In genomic region chr15:98005181-98005580, GRCm38 (mm10) we compare ENCODE assay signal across 11 mouse cellular contexts. TPM values are rescaled to one million over a fixed set of nuclear protein-coding genes. Genes with fewer than 3 reads are reported as not detected.
A peak's percentile ranks its signal among the peaks of the same experiment; 100 is the strongest.
DNase-seq lines count a peak whose midpoint lies in the region; ATAC-seq lines count a peak whose summit lies in the region.
"Had no signal": no experiment of that assay in that cellular context is flagged by ENCODE, and none has a peak within 500 bp of the region (broad histone marks: within the 10 kb centered on the region; RNA-seq: fewer than 3 reads in every experiment).

No protein-coding gene starts in this region.

- peak overlapping the region; percentile 63; the same call in 1 of the 2 replicates for H3K9ac ChIP-seq in kidney, embryonic 16.5 days (replicated peaks; ENCODE audit: low read length)
- peak overlapping the region; percentile 67 for H3K9ac ChIP-seq in embryonic facial prominence, embryonic 14.5 days (ENCODE audit: low read depth, low read length)
- peak overlapping the region; percentile 53; the same call in 1 of the 2 replicates for H3K9ac ChIP-seq in hindbrain, embryonic 14.5 days
- H3K9ac ChIP-seq in midbrain, embryonic 15.5 days: no peak overlapping the region

- H3K27me3 ChIP-seq in kidney, embryonic 16.5 days (ENCODE audit: insufficient read depth, low read length): peaks cover 67% of the 10 kb centered on the region
- peaks cover 31% of the 10 kb centered on the region for H3K27me3 ChIP-seq in embryonic facial prominence, embryonic 14.5 days (replicated peaks; ENCODE audit: control insufficient read depth, insufficient read depth, low read length)
- H3K27me3 ChIP-seq in hindbrain, embryonic 14.5 days (ENCODE audit: control insufficient read depth, insufficient read depth, low read length): peaks cover 28% of the 10 kb centered on the region
- H3K27me3 ChIP-seq in midbrain, embryonic 15.5 days (replicated peaks): peaks cover 19% of the 10 kb centered on the region

- peak overlapping the region; percentile 76 for H3K4me2 ChIP-seq in kidney, embryonic 16.5 days (replicated peaks; ENCODE audit: low read depth, low read length)
- peak overlapping the region; percentile 89 for H3K4me2 ChIP-seq in embryonic facial prominence, embryonic 14.5 days (ENCODE audit: low read depth, low read length)
- peak overlapping the region; percentile 71 for H3K4me2 ChIP-seq in hindbrain, embryonic 14.5 days (replicated peaks)
- H3K4me2 ChIP-seq in midbrain, embryonic 15.5 days: peak overlapping the region; percentile 68

- H3K4me3 ChIP-seq in kidney, embryonic 16.5 days (ENCODE audit: low read length): peak overlapping the region; percentile 46
- peak overlapping the region; percentile 47 for H3K4me3 ChIP-seq in embryonic facial prominence, embryonic 14.5 days (ENCODE audit: low read depth, low read length)
- peak overlapping the region; percentile 38 for H3K4me3 ChIP-seq in hindbrain, embryonic 14.5 days (replicated peaks; ENCODE audit: low read length)
- peak overlapping the region; percentile 42; the same call in 1 of the 2 replicates for H3K4me3 ChIP-seq in midbrain, embryonic 15.5 days

- 14% methylated on average over 11 of the region's 11 CpGs for WGBS in kidney, embryonic 16.5 days
- WGBS in embryonic facial prominence, embryonic 14.5 days: 15% methylated on average over 9 of the region's 11 CpGs
- WGBS in hindbrain, embryonic 14.5 days: 9% methylated on average over 11 of the region's 11 CpGs
- 11% methylated on average over 11 of the region's 11 CpGs for WGBS in midbrain, embryonic 15.5 days

- no peak for DNase-seq in kidney, adult 9 months
- DNase-seq in embryonic facial prominence, embryonic 14.5 days (ENCODE audit: low spot score): no peak
- no peak for DNase-seq in hindbrain, embryonic 14.5 days (ENCODE audit: low spot score)
- no peak for DNase-seq in B cell, adult 2 months
- DNase-seq in frontal cortex, postnatal 36 days (ENCODE audit: low spot score in 2 of 2): no peak
- no peak for DNase-seq in urinary bladder, postnatal 10 days (ENCODE audit: low spot score)
- DNase-seq: adrenal gland, postnatal 14 days; cerebellum, postnatal 25 days; kidney, postnatal 25 days had no signal

- H3K27ac ChIP-seq in kidney, embryonic 16.5 days (ENCODE audit: low read length): no peak overlapping the region
- H3K27ac ChIP-seq in embryonic facial prominence, embryonic 14.5 days (replicated peaks; ENCODE audit: low read depth, low read length): peak overlapping the region; percentile 77
- no peak overlapping the region for H3K27ac ChIP-seq in hindbrain, embryonic 14.5 days
- H3K27ac ChIP-seq in midbrain, embryonic 15.5 days: no peak overlapping the region

- no peak for ATAC-seq in kidney, embryonic 16.5 days (ENCODE audit: low FRiP score, low TSS enrichment)
- ATAC-seq in embryonic facial prominence, embryonic 14.5 days (ENCODE audit: low read depth): no peak
- ATAC-seq in hindbrain, embryonic 14.5 days (ENCODE audit: low FRiP score): no peak
- ATAC-seq in midbrain, embryonic 15.5 days (replicated peaks): no peak

- H3K4me1 ChIP-seq in kidney, embryonic 16.5 days (ENCODE audit: insufficient read depth, low read length): peaks cover 40% of the 10 kb centered on the region
- peaks cover 23% of the 10 kb centered on the region for H3K4me1 ChIP-seq in embryonic facial prominence, embryonic 14.5 days (ENCODE audit: control insufficient read depth, insufficient read depth, low read length)
- peaks cover 41% of the 10 kb centered on the region for H3K4me1 ChIP-seq in hindbrain, embryonic 14.5 days (replicated peaks; ENCODE audit: control insufficient read depth, insufficient read depth, low read length)
- peaks cover 52% of the 10 kb centered on the region for H3K4me1 ChIP-seq in midbrain, embryonic 15.5 days

- no peaks in the 10 kb centered on the region for H3K9me3 ChIP-seq in kidney, embryonic 16.5 days (ENCODE audit: low read length)
- H3K9me3 ChIP-seq in embryonic facial prominence, embryonic 14.5 days (ENCODE audit: control insufficient read depth, low read length): no peaks in the 10 kb centered on the region
- H3K9me3 ChIP-seq in hindbrain, embryonic 14.5 days (ENCODE audit: control insufficient read depth, low read length): no peaks in the 10 kb centered on the region
- H3K9me3 ChIP-seq in midbrain, embryonic 15.5 days: no peaks in the 10 kb centered on the region

- no peaks in the 10 kb centered on the region for H3K36me3 ChIP-seq in kidney, embryonic 16.5 days (ENCODE audit: insufficient read depth, low read length)
- H3K36me3 ChIP-seq in embryonic facial prominence, embryonic 14.5 days (ENCODE audit: control insufficient read depth, insufficient read depth, low read length): no peaks in the 10 kb centered on the region
- no peaks in the 10 kb centered on the region for H3K36me3 ChIP-seq in hindbrain, embryonic 14.5 days (replicated peaks; ENCODE audit: control insufficient read depth, insufficient read depth)
- H3K36me3 ChIP-seq in midbrain, embryonic 15.5 days (replicated peaks): no peaks in the 10 kb centered on the region

RNA-seq across cellular contexts. Expression of gene Col2a1, which starts 0.7 kb away (rescaled TPM):
- polyA plus RNA-seq in kidney, embryonic 16.5 days (2015; fragmentation: Nextera tagmentation; extraction: Ambion mirVana): 19.0 and 19.5 TPM in 2 replicates
- polyA plus RNA-seq in embryonic facial prominence, embryonic 14.5 days (2014; fragmentation: Nextera tagmentation; extraction: Ambion mirVana): 372 and 595 TPM in 2 replicates
- 24.0 and 30.8 TPM in 2 replicates for polyA plus RNA-seq in hindbrain, embryonic 14.5 days (2014; fragmentation: Nextera tagmentation; extraction: Ambion mirVana)
- polyA plus RNA-seq in midbrain, embryonic 15.5 days (2015; fragmentation: Nextera tagmentation; extraction: Ambion mirVana): 34.7 and 35.7 TPM in 2 replicates

RNA-seq across cellular contexts. Expression of gene Tmem106c, which starts 41.2 kb away (rescaled TPM):
- 56.0 and 61.3 TPM in 2 replicates for polyA plus RNA-seq in kidney, embryonic 16.5 days (2015; fragmentation: Nextera tagmentation; extraction: Ambion mirVana)
- 47.2 and 51.6 TPM in 2 replicates for polyA plus RNA-seq in embryonic facial prominence, embryonic 14.5 days (2014; fragmentation: Nextera tagmentation; extraction: Ambion mirVana)
- polyA plus RNA-seq in hindbrain, embryonic 14.5 days (2014; fragmentation: Nextera tagmentation; extraction: Ambion mirVana): 54.9 and 58.0 TPM in 2 replicates
- 56.2 and 58.9 TPM in 2 replicates for polyA plus RNA-seq in midbrain, embryonic 15.5 days (2015; fragmentation: Nextera tagmentation; extraction: Ambion mirVana)

Comparison
In these comparisons a context has a peak if more than half of its experiments do, and no peak if none do; other contexts are left out.
1. RNA of gene Col2a1, which starts 0.7 kb away (polyA plus RNA-seq): 372 to 595 TPM in embryonic facial prominence, embryonic 14.5 days; 34.7 to 35.7 TPM in midbrain, embryonic 15.5 days, 24.0 to 30.8 TPM in hindbrain, embryonic 14.5 days and 19.0 to 19.5 TPM in kidney, embryonic 16.5 days; every median in the first group is over 10 times any median in the second.
2. Peak in every context shown above with its lines, with median percentiles within 50 percentile points of each other: H3K4me2 ChIP-seq and H3K4me3 ChIP-seq.